Mouse (Mus musculus) liver, embryonic 11.5 days (tissue): ENCODE data around the gene Trim39. TPM values are rescaled to one million over a fixed set of nuclear protein-coding genes. Genes with fewer than 3 reads are reported as not detected.
"Not testable (repeated sequence)": the region's sequence is repeated elsewhere in the genome, so short reads cannot be mapped to it uniquely, and the experiment has no call there.

Experiments
- ATAC-seq: fragments of 200-750 bp; cut with Nextera tagmentation; replicated peaks from 2 replicates; pipeline ENCODE4 v1.8.0; 2017; ENCODE audit warnings: moderate number of reproducible peaks, mild to moderate bottlenecking, moderate TSS enrichment, moderate library complexity; ENCODE audit not compliant: low FRiP score
- DNase-seq: peaks from one replicate; pipeline ENCODE4 v3.0.0-alpha.2; 2017; ENCODE audit warnings: low spot score
- H3K27ac ChIP-seq: fragments of 300-500 bp; sonication (generic); 2 replicates; pipeline ENCODE4 v1.5.1; 2014; ENCODE audit warnings: mild to moderate bottlenecking, low read depth, low read length, control low read depth
- H3K27me3 ChIP-seq: fragments of 300-500 bp; sonication (generic); replicated peaks from 2 replicates; pipeline ENCODE4 v1.6.1; 2014; ENCODE audit warnings: low read length, mixed read lengths; ENCODE audit not compliant: control insufficient read depth, insufficient read depth
- H3K36me3 ChIP-seq: fragments of 300-500 bp; sonication (generic); 2 replicates; pipeline ENCODE4 v1.6.1; 2014; ENCODE audit warnings: mild to moderate bottlenecking, low read length, moderate library complexity, mixed read lengths; ENCODE audit not compliant: control insufficient read depth, insufficient read depth
- H3K4me1 ChIP-seq: fragments of 300-500 bp; sonication (generic); replicated peaks from 2 replicates; pipeline ENCODE4 v1.6.1; 2014; ENCODE audit warnings: low read length, mixed read lengths; ENCODE audit not compliant: control insufficient read depth, insufficient read depth
- H3K4me2 ChIP-seq: fragments of 300-500 bp; sonication (generic); 2 replicates; pipeline ENCODE4 v1.6.1; 2014; ENCODE audit warnings: mild to moderate bottlenecking, control low read depth, moderate library complexity
- H3K4me3 ChIP-seq: fragments of 300-500 bp; sonication (generic); 2 replicates; pipeline ENCODE4 v1.5.1; 2014; ENCODE audit warnings: low read depth, low read length, control low read depth
- H3K9ac ChIP-seq: fragments of 300-500 bp; sonication (generic); 2 replicates; pipeline ENCODE4 v1.6.1; 2014; ENCODE audit warnings: low read depth, low read length, control low read depth
- H3K9me3 ChIP-seq: fragments of 300-500 bp; sonication (generic); 2 replicates; pipeline ENCODE4 v1.6.1; 2016; ENCODE audit warnings: low read length, inconsistent platforms, mixed read lengths; ENCODE audit not compliant: control insufficient read depth
- WGBS: fragments of 180-500 bp; shearing (Covaris S2); extraction: QIAGEN DNeasy Blood & Tissue Kit; methylation state at CpG from one replicate; pipeline ENCODE4 v1.1.7; 2014; 5-methylcytosine and 5-hydroxymethylcytosine counted together
- polyA plus RNA-seq: library from polyadenylated mRNA; unstranded; fragments of >200 nt; fragmentation: Nextera tagmentation; extraction: Ambion mirVana; gene quantifications from 2 replicates; pipeline ENCODE4 v1.2.1, GENCODE M21; 2014

The Trim39 gene
- polyA plus RNA-seq, 1 experiment from 2014 or later, result 14.9 TPM

DNA sequence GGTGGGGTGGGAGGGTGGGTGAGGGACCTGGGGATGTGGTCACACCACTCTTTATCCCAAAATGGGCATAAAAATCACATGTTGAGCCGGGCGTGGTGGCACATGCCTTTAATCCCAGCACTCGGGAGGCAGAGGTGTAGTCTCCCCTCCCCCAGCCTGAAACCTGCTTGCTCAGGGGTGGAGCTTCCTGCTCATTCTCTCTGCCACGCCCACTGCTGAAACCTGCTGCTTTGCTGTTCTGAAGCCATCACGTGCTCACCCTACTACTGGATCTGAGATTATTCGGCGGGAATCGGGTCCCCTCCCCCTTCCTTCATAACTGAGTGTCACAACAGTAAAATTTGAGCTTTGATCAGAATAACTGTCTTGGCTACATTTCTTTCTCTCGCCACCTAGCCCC is 36.7 kb downstream of the Trim39 start:
- H3K9me3 ChIP-seq, H3K4me3 ChIP-seq, H3K36me3 ChIP-seq, DNase-seq, H3K9ac ChIP-seq, H3K4me1 ChIP-seq, ATAC-seq, H3K27ac ChIP-seq, H3K4me2 ChIP-seq: not testable (repeated sequence)
- 12% methylated on average over 8 of the region's 9 CpGs for WGBS
- peaks cover 48% of the 10 kb centered on the region for H3K27me3 ChIP-seq

DNA sequence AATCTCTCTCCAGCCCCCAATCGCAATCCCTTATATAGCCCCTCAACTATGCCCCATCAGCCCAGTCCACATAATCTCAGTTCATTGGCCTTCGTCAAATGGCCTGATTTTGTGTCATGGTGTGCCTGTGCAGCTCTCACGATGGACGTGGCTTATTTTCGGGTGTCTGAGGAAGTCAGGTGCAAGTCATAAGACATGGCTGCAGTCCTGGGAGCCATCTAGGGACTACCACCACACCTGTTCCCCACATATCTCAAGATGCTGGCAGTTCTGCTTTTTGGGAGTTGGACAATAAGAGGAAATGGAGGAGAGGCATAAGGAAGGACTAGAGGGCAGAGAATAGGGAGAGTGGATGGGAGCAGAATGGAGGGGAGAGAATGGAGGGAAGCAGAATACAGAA is 38.5 kb downstream of the Trim39 start:
- WGBS, result 64% methylated on average over 5 of the region's 5 CpGs
- ATAC-seq (no peak), DNase-seq (no peak)
- Histone ChIP-seq H3K4me2 (no peak overlapping the region), H3K9ac (no peak overlapping the region), H3K27me3 (peaks cover 58% of the 10 kb centered on the region), H3K4me3 (no peak overlapping the region), H3K36me3 (no peaks in the 10 kb centered on the region), H3K27ac (no peak overlapping the region), H3K9me3 (no peaks in the 10 kb centered on the region), H3K4me1 (no peaks in the 10 kb centered on the region)

DNA sequence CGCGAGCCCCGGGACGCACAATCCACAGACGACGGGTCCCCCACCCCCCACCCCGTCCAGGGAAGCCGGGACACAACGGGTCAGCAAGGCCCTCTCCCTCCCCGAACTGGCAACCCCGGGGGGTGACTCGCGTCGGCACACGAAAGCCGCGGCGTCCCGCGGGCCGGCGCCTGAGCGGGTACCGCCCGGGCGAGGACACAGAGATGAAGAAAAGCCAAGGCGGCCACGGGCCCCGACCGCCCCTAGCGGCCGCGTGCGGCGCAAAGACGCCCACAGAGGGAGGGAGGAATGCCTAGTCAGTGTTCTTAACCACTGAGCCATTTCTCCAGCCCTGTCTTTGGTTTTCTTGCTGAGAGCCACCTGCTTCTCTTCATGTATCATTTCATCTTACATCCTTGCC is 40.7 kb downstream of the Trim39 start:
- Histone ChIP-seq H3K36me3 (no peaks in the 10 kb centered on the region), H3K4me1 (no peaks in the 10 kb centered on the region), H3K27ac (no peak overlapping the region), H3K9me3 (no peaks in the 10 kb centered on the region), H3K4me3 (no peak overlapping the region), H3K4me2 (no peak overlapping the region), H3K27me3 (peaks cover 54% of the 10 kb centered on the region), H3K9ac (no peak overlapping the region)
- no peak for ATAC-seq
- peak; percentile 100 for DNase-seq
- WGBS, result 4% methylated on average over 36 of the region's 36 CpGs

DNA sequence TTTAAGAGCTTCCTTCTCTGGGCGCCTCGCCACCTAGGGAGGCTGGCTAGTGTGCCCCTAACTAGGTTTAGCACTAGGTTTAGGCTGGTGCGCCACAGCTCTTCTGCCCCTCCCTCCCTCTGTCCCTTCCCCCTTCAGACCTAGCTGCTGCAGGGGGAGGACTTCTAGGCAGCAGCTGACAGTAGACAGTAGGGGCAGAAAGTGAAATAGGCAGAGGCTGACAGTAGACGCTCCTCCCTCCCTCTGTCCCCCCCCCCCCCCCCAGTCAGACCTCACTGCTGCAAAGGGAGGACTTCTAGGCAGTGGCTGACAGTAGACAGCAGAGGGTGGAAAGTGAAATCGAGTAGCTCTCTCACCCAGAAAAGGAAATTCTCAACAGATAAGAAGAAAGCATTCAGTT is 43.0 kb downstream of the Trim39 start:
- no peak for ATAC-seq
- no peak for DNase-seq
- Histone ChIP-seq H3K4me1 (no peaks in the 10 kb centered on the region), H3K9me3 (no peaks in the 10 kb centered on the region), H3K27ac (no peak overlapping the region), H3K4me3 (no peak overlapping the region), H3K4me2 (no peak overlapping the region), H3K27me3 (peaks cover 57% of the 10 kb centered on the region), H3K36me3 (no peaks in the 10 kb centered on the region), H3K9ac (no peak overlapping the region)
- 5% methylated on average over 5 of the region's 5 CpGs for WGBS

DNA sequence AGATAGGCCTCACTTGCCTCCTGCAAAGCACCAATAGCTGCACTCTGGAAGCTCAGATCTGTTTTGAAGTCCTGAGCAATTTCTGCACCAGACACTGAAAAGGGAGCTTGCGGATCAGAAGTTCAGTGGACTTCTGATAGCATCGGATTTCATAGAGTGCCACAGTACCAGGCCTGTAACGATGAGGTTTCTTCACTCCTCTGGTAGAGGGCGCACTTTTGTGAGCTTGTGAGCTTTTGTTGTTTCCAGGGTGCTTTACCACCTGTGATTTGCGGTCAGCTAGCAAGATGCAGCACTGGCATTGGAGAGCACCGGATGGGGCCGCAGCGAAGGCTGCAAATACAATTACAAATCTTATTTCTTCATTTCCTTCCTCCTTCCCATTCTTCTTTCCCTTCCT is 45.1 kb downstream of the Trim39 start:
- DNase-seq, result no peak
- H3K36me3 ChIP-seq, result no peaks in the 10 kb centered on the region
- H3K9me3 ChIP-seq, result no peaks in the 10 kb centered on the region
- H3K27ac ChIP-seq, result no peak overlapping the region
- no peak overlapping the region for H3K9ac ChIP-seq
- no peak for ATAC-seq
- WGBS, result 21% methylated on average over 8 of the region's 8 CpGs
- H3K4me2 ChIP-seq, result no peak overlapping the region
- H3K4me1 ChIP-seq, result no peaks in the 10 kb centered on the region
- no peak overlapping the region for H3K4me3 ChIP-seq
- H3K27me3 ChIP-seq, result peaks cover 57% of the 10 kb centered on the region

DNA sequence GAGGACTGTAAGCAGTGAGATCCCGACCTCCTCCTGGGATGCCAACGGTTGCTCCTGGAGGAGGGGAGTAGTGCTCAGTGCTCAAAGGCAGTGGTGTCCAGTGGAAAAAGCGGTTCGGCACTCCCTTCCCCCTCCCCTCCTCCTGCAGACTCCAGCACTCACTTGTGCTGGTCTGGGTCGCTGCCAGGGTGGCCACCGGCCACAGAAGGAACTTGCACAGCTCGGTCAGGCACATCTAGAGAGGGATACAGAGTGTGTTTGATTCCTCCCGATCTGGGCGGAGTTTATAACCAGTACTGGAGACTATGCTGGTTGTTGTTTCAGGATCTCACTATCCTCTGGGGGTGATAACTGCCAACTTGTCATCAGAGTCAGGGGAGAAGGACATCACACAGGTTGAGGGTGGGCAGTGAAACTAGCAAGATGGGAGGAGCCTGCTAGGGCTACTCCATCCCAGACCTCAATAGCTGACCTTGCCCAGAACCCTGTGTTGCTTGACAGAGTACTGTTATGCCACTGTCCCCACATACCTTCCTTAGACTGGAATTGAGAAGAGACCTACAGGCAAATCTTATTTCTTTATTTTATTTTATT is 46.7 kb downstream of the Trim39 start:
- ATAC-seq, result no peak

DNA sequence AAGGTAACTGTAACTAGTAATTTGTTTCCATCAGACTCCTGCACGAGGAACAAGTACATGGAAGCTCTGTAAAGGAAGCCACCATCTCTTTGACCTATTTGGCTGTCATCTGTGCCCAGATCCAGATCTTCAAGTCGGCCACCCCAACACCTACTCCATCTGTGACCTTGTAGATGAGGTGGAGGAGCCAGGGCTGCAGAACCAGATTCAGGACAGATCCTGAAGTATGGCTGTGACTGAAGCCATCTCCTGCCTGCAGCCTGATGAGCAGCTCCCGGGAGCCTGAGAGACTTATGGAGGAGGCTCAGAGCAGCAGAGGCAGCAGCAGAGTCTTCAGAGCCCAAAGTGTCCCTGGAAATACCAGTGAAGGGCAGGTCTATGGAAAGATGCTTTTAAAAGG is 47.6 kb downstream of the Trim39 start:
- no peaks in the 10 kb centered on the region for H3K4me1 ChIP-seq
- no peak overlapping the region for H3K27ac ChIP-seq
- ATAC-seq, result no peak
- DNase-seq, result no peak
- H3K36me3 ChIP-seq, result no peaks in the 10 kb centered on the region
- H3K9ac ChIP-seq, result no peak overlapping the region
- WGBS, result 45% methylated on average over 3 of the region's 3 CpGs
- H3K4me2 ChIP-seq, result no peak overlapping the region
- H3K9me3 ChIP-seq, result no peaks in the 10 kb centered on the region
- H3K4me3 ChIP-seq, result no peak overlapping the region
- peaks cover 50% of the 10 kb centered on the region for H3K27me3 ChIP-seq

More for the DNA sequence above, 46.7 kb downstream of the Trim39 start:
- Histone ChIP-seq H3K27ac (no peak overlapping the region), H3K36me3 (no peaks in the 10 kb centered on the region), H3K4me2 (no peak overlapping the region), H3K9me3 (no peaks in the 10 kb centered on the region), H3K4me1 (no peaks in the 10 kb centered on the region), H3K27me3 (peaks cover 57% of the 10 kb centered on the region), H3K9ac (no peak overlapping the region), H3K4me3 (no peak overlapping the region)
- whole genome bisulfite sequencing, result 16% methylated on average over 9 of the region's 9 CpGs
- DNase-seq, result no peak

DNA sequence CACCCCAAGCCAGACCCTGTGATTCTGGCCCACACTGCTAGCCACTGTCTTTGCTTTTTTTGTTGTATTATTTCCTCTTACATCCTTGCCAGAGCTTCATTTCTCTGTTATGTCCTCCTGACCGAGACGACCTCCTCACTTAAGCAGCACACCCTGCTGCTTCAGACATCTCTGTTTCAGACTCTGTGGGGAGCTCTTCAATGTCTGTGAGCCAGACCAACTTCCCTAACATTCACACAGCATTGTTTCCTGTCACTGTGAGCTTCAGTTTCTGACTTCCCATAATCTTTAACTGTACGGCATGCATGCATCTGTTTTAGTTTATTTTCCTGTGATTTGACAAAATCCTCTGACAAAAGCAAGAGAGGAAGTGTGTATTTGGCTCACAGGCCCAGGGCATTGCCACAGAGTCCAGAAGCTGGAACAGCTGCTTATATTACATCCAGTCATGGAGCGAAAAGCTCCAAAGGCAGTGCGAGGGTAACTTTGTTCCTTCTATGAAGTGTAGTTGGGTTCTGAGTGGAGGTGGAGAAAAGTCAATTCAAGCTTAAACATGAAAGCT is 53.4 kb downstream of the Trim39 start:
- Histone ChIP-seq H3K9me3 (no peaks in the 10 kb centered on the region), H3K4me3 (no peak overlapping the region), H3K36me3 (no peaks in the 10 kb centered on the region), H3K4me2 (no peak overlapping the region), H3K27ac (no peak overlapping the region), H3K4me1 (no peaks in the 10 kb centered on the region), H3K27me3 (peaks cover 50% of the 10 kb centered on the region), H3K9ac (no peak overlapping the region)
- ATAC-seq (no peak), DNase-seq (no peak)
- WGBS, result 47% methylated on average over 5 of the region's 5 CpGs

DNA sequence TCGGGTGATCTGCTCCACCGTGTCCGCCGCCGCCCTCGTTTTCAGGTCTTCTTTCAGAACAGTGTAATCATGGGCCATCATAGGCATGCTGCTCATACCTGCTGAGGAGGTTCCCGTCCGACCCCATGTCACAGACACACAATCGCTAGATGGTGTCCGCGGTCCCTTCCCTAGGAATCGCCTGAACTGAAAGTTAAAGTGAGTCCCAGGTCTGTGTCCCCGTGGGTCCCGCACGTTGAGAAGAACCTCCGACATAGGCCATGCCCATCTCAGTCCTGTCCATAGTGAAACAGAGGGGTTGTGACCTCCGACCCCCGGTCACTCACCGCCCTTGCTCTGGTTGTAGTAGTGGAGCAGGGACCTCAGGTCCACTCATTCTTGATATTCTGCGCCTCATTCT is 56.5 kb downstream of the Trim39 start:
- Histone ChIP-seq H3K4me1 (no peaks in the 10 kb centered on the region), H3K9me3 (no peaks in the 10 kb centered on the region), H3K36me3 (no peaks in the 10 kb centered on the region), H3K4me2 (no peak overlapping the region; the same call in 1 of the 2 replicates), H3K27ac (no peak overlapping the region), H3K9ac (no peak overlapping the region), H3K27me3 (peaks cover 60% of the 10 kb centered on the region), H3K4me3 (no peak overlapping the region)
- DNase-seq, result no peak
- ATAC-seq, result no peak
- 6% methylated on average over 20 of the region's 20 CpGs for WGBS
